Mouse (Mus musculus): ENCODE measurements around the gene Actn1. TPM values are rescaled to one million over a fixed set of nuclear protein-coding genes. Genes with fewer than 3 reads are reported as not detected.

Gene Actn1
- total RNA-seq, 2 experiments from 2014 or later = 7.3 to 9.0 TPM

GRCm38 (mm10) chr12:80123227-80123803 is 136.9 kb downstream of the Actn1 start:
- intact Hi-C loops (cut with DNase I) = no loop called here
- no peak for DNase-seq

GRCm38 (mm10) chr12:80121438-80121837 is 138.7 kb downstream of the Actn1 start:
- DNase-seq = no peak

GRCm38 (mm10) chr12:80118588-80118987 is 141.6 kb downstream of the Actn1 start:
- intact Hi-C loops (cut with DNase I) = no loop called here
- DNase-seq = no peak

More at GRCm38 (mm10) chr12:80121438-80121837, 138.7 kb downstream of the Actn1 start:
- intact Hi-C loops (cut with DNase I) = no loop called here

Other genes with a start within 250 kb of the Actn1 start
- 10 to 100 TPM; 25.0 to 29.8 TPM for gene Zfp36l1, start 147.4 kb downstream of the Actn1 start, total RNA-seq (2021)
- gene Dcaf5, start 176.2 kb upstream of the Actn1 start, total RNA-seq (2021) = 10 to 100 TPM; 35.2 to 36.6 TPM
- 10 to 100 TPM; 33.5 to 34.2 TPM for gene Exd2, start 202.7 kb upstream of the Actn1 start, total RNA-seq (2021)